Mouse (Mus musculus) spleen, adult 12 weeks (tissue): Measurements from ENCODE around the gene Xkr7.

Experiments used
- DNase-seq: peaks from one replicate; pipeline ENCODE4 v3.0.0; 2022; ENCODE audit warnings: low spot score

Gene Xkr7

GRCm38 (mm10) chr2:153071491-153072184, 40.0 kb downstream of the Xkr7 start:
- DNase-seq, result no peak

- DNase-seq, result no peak
These were observed 43.0 kb downstream of the Xkr7 start for GRCm38 (mm10) chr2:153074651-153075050.

- no peak for DNase-seq
These were observed 44.3 kb downstream of the Xkr7 start for GRCm38 (mm10) chr2:153075961-153076360.

- DNase-seq, result peak; percentile 66
These were observed 49.3 kb downstream of the Xkr7 start for GRCm38 (mm10) chr2:153080841-153081523.

- no peak for DNase-seq
These were observed 50.2 kb downstream of the Xkr7 start for GRCm38 (mm10) chr2:153081866-153082265.

GRCm38 (mm10) chr2:153083275-153083674, 51.6 kb downstream of the Xkr7 start:
- no peak for DNase-seq

- no peak for DNase-seq
These were observed 52.2 kb downstream of the Xkr7 start for GRCm38 (mm10) chr2:153083824-153084223.

GRCm38 (mm10) chr2:153084261-153084976, 52.8 kb downstream of the Xkr7 start:
- no peak for DNase-seq

- DNase-seq, result no peak
These were observed 53.9 kb downstream of the Xkr7 start for GRCm38 (mm10) chr2:153085556-153085955.

GRCm38 (mm10) chr2:153086166-153086565, 54.5 kb downstream of the Xkr7 start:
- no peak for DNase-seq

GRCm38 (mm10) chr2:153087091-153087490, 55.4 kb downstream of the Xkr7 start:
- no peak for DNase-seq

- DNase-seq, result no peak
These were observed 57.7 kb downstream of the Xkr7 start for GRCm38 (mm10) chr2:153089316-153089715.

- peak; percentile 48 for DNase-seq
These were observed 59.0 kb downstream of the Xkr7 start for GRCm38 (mm10) chr2:153090551-153091165.
